Mouse (Mus musculus): Measurements from ENCODE around the gene Il1rapl1.
A peak's percentile ranks its signal among the peaks of the same experiment; 100 is the strongest.

Gene Il1rapl1

DNA sequence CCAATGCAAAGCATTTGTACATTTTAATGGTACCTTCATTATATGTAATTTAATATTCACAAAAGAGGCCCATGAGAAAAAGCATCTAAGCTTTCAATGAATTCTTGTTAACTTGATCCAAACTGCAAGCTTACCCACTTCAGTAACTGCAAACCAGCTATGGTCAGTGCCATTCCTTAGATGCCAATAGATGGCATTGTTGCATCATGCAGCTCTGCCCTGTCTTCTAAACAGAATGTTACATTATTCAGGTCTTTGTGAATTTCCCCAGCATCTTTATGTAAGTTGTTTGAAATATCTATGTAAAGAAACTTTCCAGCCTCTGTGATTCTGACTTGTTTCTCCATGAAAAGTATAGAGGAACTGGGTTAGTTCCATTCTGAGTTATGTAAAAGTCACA, 514.5 kb downstream of the Il1rapl1 start:
- DNase-seq (ENCODE audit: low spot score), result no peak

DNA sequence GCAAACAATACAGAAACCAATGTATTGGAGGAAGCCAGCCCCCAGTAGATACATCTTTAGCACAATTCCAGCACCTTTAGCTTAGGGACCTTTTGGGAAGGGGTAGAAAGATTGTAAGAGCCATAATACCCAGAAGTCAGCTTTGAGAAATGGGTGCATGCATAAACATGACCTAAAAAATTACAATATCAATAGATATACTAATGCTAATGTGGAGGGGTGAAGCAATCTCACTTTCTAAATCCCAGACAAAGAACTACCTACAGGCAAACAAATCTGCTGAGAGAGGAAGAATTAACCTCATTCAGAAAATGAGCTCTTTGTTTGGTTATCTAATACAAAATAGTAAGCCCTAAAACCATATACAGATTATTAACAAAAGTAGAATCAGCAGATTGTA, 607.4 kb downstream of the Il1rapl1 start:
- no peak for DNase-seq (ENCODE audit: low spot score)

DNA sequence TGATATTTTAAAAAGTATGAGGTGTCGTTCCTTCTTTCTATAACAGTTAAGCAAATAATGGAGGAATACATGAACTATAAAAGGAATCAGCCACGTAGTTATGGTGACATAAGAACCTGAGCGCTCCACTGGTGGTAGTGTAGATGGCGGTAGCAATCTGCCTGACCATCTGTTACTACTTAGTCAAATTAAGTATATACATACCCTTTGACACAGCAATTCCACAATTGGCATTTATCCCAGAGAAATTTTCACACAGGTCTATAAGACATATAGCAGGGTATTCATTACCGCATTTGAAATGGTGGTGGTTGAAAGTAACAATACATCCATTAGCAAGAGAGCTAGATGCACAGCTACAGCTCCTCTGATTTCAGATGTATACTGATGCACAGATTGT, 612.8 kb downstream of the Il1rapl1 start:
- DNase-seq (ENCODE audit: low spot score), result no peak

DNA sequence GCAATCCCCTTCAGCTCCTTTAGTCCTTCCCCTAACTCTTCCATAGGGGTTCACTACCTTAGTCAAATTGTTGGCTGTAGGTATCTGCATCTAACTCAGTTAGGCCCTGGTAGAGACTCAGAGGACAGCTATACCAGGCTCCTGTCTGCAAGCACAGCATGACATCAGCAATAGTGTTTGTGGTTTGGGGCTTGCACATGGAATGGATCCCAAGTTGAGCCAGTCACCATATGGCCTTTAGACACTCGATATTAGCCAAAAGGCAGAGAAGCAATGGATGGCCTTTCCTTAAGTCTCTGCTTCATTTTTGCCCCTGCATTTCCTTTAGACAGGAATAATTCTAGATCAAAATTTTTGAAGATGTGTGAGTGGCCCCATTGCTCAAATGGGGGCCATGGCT, 632.0 kb downstream of the Il1rapl1 start:
- DNase-seq (ENCODE audit: low spot score), result no peak

DNA sequence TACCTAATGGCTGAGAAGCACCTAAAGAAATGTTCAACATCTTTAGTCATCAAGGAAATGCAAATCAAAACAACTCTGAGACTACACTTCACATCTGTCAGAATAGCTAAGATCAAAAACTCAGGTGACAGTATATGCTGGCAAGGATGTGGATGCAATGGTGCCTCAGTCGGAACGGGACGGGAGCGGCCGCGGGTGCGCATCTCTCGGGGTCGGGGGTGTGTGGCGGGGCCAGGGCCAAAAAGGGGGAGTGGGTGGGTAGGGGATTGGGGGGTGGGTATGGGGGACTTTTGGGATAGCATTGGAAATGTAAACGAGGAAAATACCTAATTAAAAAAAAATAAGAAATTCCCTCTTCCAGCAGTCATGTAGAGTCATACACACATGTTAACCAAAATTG, 877.3 kb downstream of the Il1rapl1 start:
- peak; percentile 44 for DNase-seq (ENCODE audit: low spot score)

DNA sequence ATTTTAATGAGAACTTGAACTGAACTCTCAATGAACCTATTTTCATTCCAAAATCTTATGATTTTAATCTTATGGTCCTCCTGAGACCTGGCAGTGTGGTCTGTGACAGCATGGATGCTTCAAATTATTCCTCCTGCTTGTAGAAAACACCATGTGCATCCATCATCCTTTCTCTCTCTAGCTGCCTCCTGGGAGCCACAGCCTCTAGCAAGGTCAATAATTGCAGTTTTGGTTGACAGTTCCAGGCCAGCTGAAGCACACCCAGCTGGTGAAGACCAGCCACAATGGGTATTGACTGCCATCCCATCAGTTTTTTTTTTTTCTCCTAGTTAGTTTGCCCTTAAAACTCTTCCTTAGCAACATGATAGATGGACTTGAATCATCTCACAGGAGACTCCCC, 890.2 kb downstream of the Il1rapl1 start:
- no peak for DNase-seq (ENCODE audit: low spot score)

DNA sequence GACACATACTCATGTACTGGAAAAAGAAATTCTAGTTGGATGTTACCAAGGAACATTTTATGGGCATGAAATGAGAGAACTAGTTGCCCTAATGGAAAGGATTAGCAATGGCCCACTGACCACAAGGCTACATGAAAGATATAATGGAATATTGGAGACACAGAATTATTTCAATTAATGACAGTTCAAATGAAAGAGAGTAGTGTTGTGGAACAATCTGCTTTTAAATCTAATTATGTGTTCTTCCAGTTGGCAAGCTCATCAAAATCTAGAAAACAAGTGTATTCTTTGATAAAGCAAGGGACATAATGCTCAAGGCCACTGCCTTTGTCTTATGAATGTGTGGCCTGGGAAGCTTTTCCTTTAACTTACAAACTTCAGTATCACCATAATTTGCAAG, 1113.1 kb downstream of the Il1rapl1 start:
- no peak for DNase-seq (ENCODE audit: low spot score)

DNA sequence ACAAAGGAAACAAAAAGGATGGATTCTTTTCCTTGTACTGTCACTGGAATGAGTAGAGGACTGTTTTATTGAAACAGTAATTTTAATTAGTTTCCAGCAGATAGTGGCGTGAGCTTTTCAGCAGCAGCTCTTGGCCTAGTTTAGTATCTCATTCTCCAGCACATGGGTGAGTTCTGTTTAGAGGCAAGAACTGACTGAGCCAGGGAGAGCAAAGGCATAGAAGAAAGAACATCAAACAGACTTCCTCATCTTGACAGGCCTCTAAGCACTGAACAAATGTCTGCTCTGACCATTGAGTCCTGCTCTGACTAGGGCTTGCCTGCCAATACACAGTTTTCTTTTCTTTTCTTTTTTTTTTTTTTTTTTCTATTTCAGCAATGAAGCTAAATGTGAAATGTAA, 1160.3 kb downstream of the Il1rapl1 start:
- no peak for DNase-seq (ENCODE audit: low spot score)

DNA sequence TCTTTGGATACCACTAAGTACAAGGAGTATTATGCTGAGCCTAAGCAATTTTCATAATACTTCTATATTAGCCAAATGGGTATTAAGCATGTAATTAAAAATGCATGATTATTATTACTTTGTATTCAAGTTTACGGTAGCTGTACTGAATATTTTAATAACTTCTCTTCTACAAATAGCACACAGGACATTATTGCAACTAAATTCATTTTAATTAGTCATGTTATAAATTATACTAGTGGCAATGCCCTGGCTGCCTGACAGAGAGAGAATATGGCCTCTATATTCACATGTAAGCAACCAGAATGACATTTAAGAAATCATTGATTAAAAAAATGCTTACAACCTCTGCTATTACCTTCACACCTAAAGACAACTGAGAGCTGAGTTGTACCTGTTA, 1160.8 kb downstream of the Il1rapl1 start:
- DNase-seq (ENCODE audit: low spot score), result no peak

DNA sequence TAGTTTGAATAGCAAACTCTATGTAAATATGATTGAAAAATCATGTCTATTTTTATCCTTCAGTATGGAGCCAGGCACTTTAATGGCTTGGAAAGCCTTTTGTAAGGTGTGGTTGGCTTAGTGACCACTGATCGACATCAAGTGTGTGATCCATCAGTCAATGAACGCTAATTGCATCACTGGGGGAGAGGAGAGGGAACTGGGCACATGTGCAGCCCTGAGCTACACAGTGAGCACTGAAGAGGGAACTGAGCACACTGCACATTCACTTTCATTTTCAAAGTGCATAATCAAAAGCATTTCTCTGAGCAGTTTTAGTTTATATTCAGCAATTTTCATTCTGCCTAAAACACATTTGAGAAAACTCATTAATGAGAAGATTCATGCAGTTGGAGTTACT, 1164.5 kb downstream of the Il1rapl1 start:
- no peak for DNase-seq (ENCODE audit: low spot score)

DNA sequence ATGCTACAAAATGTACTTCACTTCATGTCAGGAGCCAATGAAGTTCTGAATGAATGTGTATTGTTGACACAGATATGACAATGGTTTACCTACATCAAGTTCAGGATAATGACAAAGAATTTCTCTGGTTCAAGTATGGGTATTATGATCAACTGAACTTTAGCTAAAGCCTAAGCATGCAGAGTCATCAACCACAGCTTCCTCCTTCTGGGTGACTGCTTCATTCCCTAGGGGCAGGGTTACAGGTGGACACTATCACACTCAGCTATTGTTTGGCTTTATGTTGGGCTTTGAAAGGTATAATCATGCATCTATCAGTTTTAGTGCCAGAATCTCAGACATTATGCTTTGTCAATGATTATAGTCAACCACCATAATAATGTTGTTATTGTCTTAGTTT, 1166.3 kb downstream of the Il1rapl1 start:
- DNase-seq (ENCODE audit: low spot score), result no peak

DNA sequence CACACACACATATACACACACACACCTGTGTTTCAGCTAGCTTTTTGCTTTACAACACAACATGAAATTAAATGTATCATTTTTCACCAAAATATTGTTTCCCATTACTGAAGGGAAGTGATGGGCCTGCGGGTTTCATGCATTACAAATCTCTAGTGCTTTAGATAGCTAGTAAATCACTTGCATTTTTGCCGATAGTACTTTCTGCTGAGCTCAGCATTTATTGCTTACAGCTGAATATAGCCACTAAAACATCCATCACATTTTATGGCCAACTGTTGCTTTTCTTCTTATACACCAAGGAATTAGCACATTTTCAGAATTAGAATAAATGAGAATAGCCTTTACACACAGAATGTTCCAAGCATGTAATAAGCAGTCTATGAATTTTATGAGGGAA, 1260.6 kb downstream of the Il1rapl1 start:
- no peak for DNase-seq (ENCODE audit: low spot score)

DNA sequence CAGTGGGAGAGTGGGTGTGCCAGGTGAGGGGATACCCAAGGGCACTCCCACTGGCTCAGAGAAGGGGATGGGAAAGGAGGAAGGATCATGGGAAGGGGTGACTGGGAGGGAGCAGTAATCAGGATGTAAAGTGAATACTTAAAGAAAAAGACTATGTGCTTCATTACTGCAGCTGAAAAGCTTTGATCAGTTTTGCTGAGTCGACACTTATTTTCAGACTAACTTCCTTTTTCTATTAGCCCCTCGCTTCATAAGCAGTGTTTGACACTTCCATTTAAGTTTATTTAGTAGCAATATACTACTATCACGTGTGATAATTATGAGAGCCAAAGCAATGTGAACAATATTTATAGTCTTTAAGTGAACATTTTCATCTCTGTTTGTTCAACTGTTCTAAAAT, 1307.2 kb downstream of the Il1rapl1 start:
- DNase-seq (ENCODE audit: low spot score), result no peak

DNA sequence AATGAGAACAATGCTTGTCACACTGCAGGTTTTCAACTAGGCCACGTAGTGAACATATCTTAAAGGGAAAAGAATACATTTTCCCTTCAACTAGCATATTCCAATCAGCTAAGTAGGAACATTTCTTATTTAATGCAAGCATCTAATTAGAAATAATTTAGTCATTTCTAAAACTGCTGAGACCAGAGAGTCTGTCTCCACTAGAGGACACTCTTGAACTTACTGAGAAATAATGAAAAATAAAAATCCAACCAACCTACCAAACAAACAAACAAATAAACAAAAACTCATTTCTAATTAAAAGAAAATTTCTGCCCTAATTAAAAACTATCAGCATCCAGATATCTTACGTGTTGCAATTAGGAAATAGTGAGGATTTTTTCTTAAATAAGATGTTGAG, 1312.7 kb downstream of the Il1rapl1 start:
- DNase-seq (ENCODE audit: low spot score), result no peak

DNA sequence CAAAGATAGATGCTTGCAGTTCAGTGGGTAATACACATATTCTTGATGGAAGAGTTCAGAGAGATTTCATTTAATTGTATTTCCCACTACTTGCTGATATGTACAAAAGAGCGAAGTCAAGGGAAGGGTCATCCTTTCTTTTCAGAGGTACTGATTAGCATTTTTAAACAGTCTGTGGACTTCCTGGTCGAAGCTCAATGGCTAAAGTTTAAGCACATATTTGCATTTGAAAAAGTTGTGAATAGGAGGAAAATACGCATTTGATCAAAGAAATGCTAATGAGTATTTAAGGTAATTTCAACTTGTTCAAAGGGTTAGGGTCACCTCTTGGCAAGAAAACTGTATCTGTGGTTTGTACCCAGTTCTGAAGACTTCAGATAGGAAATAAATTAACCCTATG, 1386.6 kb downstream of the Il1rapl1 start:
- no peak for DNase-seq (ENCODE audit: low spot score)

Measured in lung, postnatal 25 days (tissue).